Mouse (Mus musculus) left cerebral cortex, adult 8-10 months (tissue): ENCODE data around the gene Qprt. TPM values are rescaled to one million over a fixed set of nuclear protein-coding genes. Genes with fewer than 3 reads are reported as not detected.

ENCODE experiments used
- DNase-seq, 2 experiments: peaks; one replicate each; pipeline ENCODE4 v3.0.0; 2022; ENCODE audit warnings: low spot score in 2 of 2
- total RNA-seq, 4 experiments: library from RNA; stranded (reverse); gene quantifications; 2 replicates each; pipeline ENCODE4 v1.2.4; 2022

The Qprt gene
- total RNA-seq, 4 experiments from 2014 or later: 0.19 to 0.50 (median 0.28) TPM; not detected in 1

- no peak for DNase-seq
These were observed 55.7 kb downstream of the Qprt start for GRCm38 (mm10) chr7:127066317-127066716.

- DNase-seq: no peak
These were observed 56.5 kb downstream of the Qprt start for GRCm38 (mm10) chr7:127065538-127065937.

Other genes with a start within 250 kb of the Qprt start
- gene Taok2, start 237.5 kb downstream of the Qprt start, total RNA-seq: 100 to 1,000 TPM; 146 to 153 (median 152) TPM
- 10 to 100 TPM; 20.8 to 25.4 (median 22.8) TPM for gene Tmem219, start 199.3 kb downstream of the Qprt start, total RNA-seq
- 100 to 1,000 TPM; 153 to 158 (median 156) TPM for gene Kctd13, start 193.3 kb downstream of the Qprt start, total RNA-seq
- 10 to 100 TPM; 44.4 to 53.4 (median 50.5) TPM for gene Asphd1, start 172.6 kb downstream of the Qprt start, total RNA-seq
- gene Sez6l2, start 171.7 kb downstream of the Qprt start, total RNA-seq: 100 to 1,000 TPM; 419 to 434 (median 424) TPM
- gene Cdipt, start 146.3 kb downstream of the Qprt start, total RNA-seq: 100 to 1,000 TPM; 175 to 183 (median 179) TPM
- under 1 TPM in 1 of 4 experiments, not detected in 3; 0.61 TPM for gene Cdiptos, start 146.1 kb downstream of the Qprt start, total RNA-seq
- 10 to 100 TPM; 10.9 to 12.6 (median 12.0) TPM for gene Mvp, start 107.6 kb downstream of the Qprt start, total RNA-seq
- gene Pagr1b, start 105.7 kb downstream of the Qprt start, total RNA-seq: 1 to 10 TPM in 1 of 4 experiments, not detected in 3; 2.5 TPM
- 10 to 100 TPM; 13.2 to 34.8 (median 28.4) TPM for gene Pagr1a, start 104.9 kb downstream of the Qprt start, total RNA-seq
- 10 to 100 TPM; 35.5 to 49.5 (median 45.3) TPM for gene Gm42742, start 101.1 kb downstream of the Qprt start, total RNA-seq
- gene Prrt2, start 101.0 kb downstream of the Qprt start, total RNA-seq: 100 to 1,000 TPM; 191 to 225 (median 213) TPM
- 100 to 1,000 TPM; 167 to 197 (median 191) TPM for gene Maz, start 95.2 kb downstream of the Qprt start, total RNA-seq
- gene Kif22, start 79.8 kb downstream of the Qprt start, total RNA-seq: 1 to 10 TPM; 2.3 to 7.1 (median 5.3) TPM
- gene Zg16, start 34.9 kb downstream of the Qprt start, total RNA-seq: not detected
- gene AI467606, start 30.9 kb downstream of the Qprt start, total RNA-seq: 1 to 10 TPM in 3 of 4 experiments, under 1 TPM in 1; 0.97 to 2.6 (median 1.7) TPM
- gene Spn, start 15.6 kb upstream of the Qprt start, total RNA-seq: under 1 TPM in 3 of 4 experiments, not detected in 1; 0.09 to 0.30 (median 0.13) TPM
- gene Cd2bp2, start 73.8 kb upstream of the Qprt start, total RNA-seq: 100 to 1,000 TPM in 2 of 4 experiments, 10 to 100 TPM in 2; 89.7 to 111 (median 98.2) TPM
- gene Tbc1d10b, start 86.2 kb upstream of the Qprt start, total RNA-seq: 100 to 1,000 TPM in 2 of 4 experiments, 10 to 100 TPM in 2; 89.4 to 105 (median 96.9) TPM
- 10 to 100 TPM in 2 of 4 experiments, 1 to 10 TPM in 2; 1.9 to 21.6 (median 9.2) TPM for gene Mylpf, start 86.7 kb upstream of the Qprt start, total RNA-seq
- gene Zfp553, start 110.8 kb upstream of the Qprt start, total RNA-seq: 10 to 100 TPM; 18.2 to 21.2 (median 21.0) TPM
- 1 to 10 TPM; 3.1 to 7.1 (median 5.4) TPM for gene Sept1, start 110.9 kb upstream of the Qprt start, total RNA-seq
- 10 to 100 TPM; 49.5 to 55.5 (median 53.6) TPM for gene Zfp771, start 122.0 kb upstream of the Qprt start, total RNA-seq
- 10 to 100 TPM; 24.3 to 28.3 (median 26.0) TPM for gene Dctpp1, start 138.5 kb upstream of the Qprt start, total RNA-seq
- 10 to 100 TPM; 36.1 to 40.8 (median 38.1) TPM for gene Sephs2, start 151.8 kb upstream of the Qprt start, total RNA-seq
- under 1 TPM; 0.44 to 0.91 (median 0.83) TPM for gene Itgal, start 174.0 kb upstream of the Qprt start, total RNA-seq
- gene Zfp768, start 223.4 kb upstream of the Qprt start, total RNA-seq: 10 to 100 TPM; 14.1 to 15.7 (median 15.2) TPM